Mouse (Mus musculus) MEL (cell line): ENCODE results near the gene Socs7.

Source experiments
- CTCF ChIP-seq, 3 experiments: IDR thresholded peaks in 2 of 3; conservative IDR thresholded peaks in 1 of 3; 2 replicates each; pipeline ENCODE4 v1.5.1; 2011 to 2012; ENCODE audit warnings: low read length in 3 of 3, low read depth in 2 of 3, mild to moderate bottlenecking in 2 of 3, improper control_type of control experiment in 1 of 3, inconsistent platforms in 1 of 3, mixed read lengths in 1 of 3, moderate library complexity in 1 of 3; ENCODE audit not compliant: control insufficient read depth in 1 of 3, insufficient read depth in 1 of 3, poor library complexity in 1 of 3, severe bottlenecking in 1 of 3
- EP300 ChIP-seq, 2 experiments: IDR thresholded peaks; 2 replicates each; pipeline ENCODE4 v1.6.1; 2011; ENCODE audit warnings: improper control_type of control experiment in 2 of 2, low read length in 2 of 2, low read depth in 1 of 2, mild to moderate bottlenecking in 1 of 2
- GATA1 ChIP-seq: IDR thresholded peaks from 2 replicates; pipeline ENCODE4 v1.6.1; 2011; ENCODE audit warnings: low read depth, low read length, improper control_type of control experiment
- NELFE ChIP-seq: IDR thresholded peaks from 2 replicates; pipeline ENCODE4 v1.6.1; 2011; ENCODE audit warnings: low read depth, low read length, improper control_type of control experiment
- POLR2A ChIP-seq, 2 experiments: IDR thresholded peaks; 2 replicates each; pipeline ENCODE4 v1.6.1; 2011 to 2012; ENCODE audit warnings: low read length in 2 of 2, mild to moderate bottlenecking in 2 of 2, control low read depth in 1 of 2, improper control_type of control experiment in 1 of 2, low read depth in 1 of 2, moderate library complexity in 1 of 2; ENCODE audit not compliant: control insufficient read depth in 1 of 2, insufficient read depth in 1 of 2, poor library complexity in 1 of 2
- POLR2AphosphoS2 ChIP-seq: IDR thresholded peaks from 2 replicates; pipeline ENCODE4 v1.6.1; 2011; ENCODE audit warnings: low read length, improper control_type of control experiment
- USF2 ChIP-seq, 2 experiments: IDR thresholded peaks; 2 replicates each; pipeline ENCODE4 v1.6.1; 2011 to 2012; ENCODE audit warnings: improper control_type of control experiment in 2 of 2, low read length in 2 of 2, borderline replicate concordance in 1 of 2, inconsistent platforms in 1 of 2, low read depth in 1 of 2, mild to moderate bottlenecking in 1 of 2; ENCODE audit not compliant: insufficient read depth in 1 of 2
- ZMIZ1 ChIP-seq: IDR thresholded peaks from 2 replicates; pipeline ENCODE4 v1.6.1; 2012; ENCODE audit warnings: low read depth, mild to moderate bottlenecking, inconsistent platforms, low read length, improper control_type of control experiment, moderate library complexity

DNA sequence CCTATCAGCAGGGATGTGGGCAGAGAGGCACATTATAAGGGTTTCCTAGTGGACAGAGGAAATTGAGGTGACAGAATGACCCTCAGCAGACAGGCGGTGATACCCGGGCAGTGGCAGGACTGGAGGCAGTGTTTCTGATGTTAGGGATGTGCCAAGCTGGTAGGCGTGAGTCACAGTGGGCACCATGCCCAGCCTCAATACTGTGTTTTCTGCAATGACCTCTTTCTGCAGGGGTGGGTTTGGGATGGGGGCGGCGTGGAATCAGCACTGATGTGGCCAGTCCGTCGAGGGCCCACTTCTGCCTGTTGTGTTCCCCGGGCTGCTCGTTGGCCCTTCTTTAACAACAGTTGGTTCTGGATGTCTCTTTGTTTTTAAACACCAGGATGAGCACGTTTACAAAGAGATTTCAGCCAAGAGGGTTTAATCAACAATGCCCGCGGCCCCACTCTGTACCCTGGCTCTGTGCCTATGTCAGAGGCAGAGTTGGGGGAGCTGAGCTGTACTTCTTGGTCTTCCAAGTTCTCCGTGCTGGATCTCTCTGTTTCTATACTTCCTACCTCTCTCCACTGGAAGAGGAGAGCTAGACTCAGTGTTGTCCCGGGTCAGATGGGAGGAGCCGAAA is 78.8 kb downstream of the Socs7 start:
- TF ChIP-seq NELFE: no peak
- TF ChIP-seq ZMIZ1: no peak
- TF ChIP-seq CTCF (IDR thresholded peaks at IDR 0.05 in 2 of 3, conservative IDR thresholded peaks at IDR 0.05 in 1 of 3; ENCODE audit: control insufficient read depth in 1 of 3, insufficient read depth in 1 of 3, low read depth in 2 of 3, low read length in 3 of 3, poor library complexity in 1 of 3, severe bottlenecking in 1 of 3): no peak
- no peak for TF ChIP-seq USF2 (IDR thresholded peaks at IDR 0.05; ENCODE audit: borderline replicate concordance in 1 of 2, insufficient read depth in 1 of 2, low read depth in 1 of 2, low read length in 2 of 2)
- no peak for TF ChIP-seq EP300 (IDR thresholded peaks at IDR 0.05; ENCODE audit: low read depth in 1 of 2, low read length in 2 of 2)
- no peak for TF ChIP-seq POLR2AphosphoS2
- TF ChIP-seq GATA1: no peak
- no peak for TF ChIP-seq POLR2A (IDR thresholded peaks at IDR 0.05; ENCODE audit: control insufficient read depth in 1 of 2, insufficient read depth in 1 of 2, low read depth in 1 of 2, low read length in 2 of 2, poor library complexity in 1 of 2)
